ENCODE assay signal across 9 mouse cellular contexts in the genomic region with DNA sequence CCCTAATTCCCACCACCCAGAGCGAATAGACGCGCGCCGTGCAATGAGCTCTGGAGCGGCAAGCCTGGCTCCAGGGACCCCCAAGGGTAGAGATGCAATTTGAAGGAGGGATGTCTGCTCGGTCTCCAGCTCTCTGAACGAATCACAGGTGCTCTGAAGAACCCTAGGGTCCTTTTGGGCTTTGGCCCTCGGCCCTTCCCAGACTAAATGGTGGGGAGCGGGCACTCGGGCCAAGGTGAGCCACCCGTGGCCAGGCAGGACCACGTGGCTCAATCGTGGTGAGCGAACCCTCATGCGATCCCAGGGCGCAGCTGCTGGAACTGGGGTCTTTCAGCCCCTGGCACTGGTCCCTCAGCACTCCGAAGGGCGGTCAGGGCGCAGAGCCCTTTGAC. TPM values are rescaled to one million over a fixed set of nuclear protein-coding genes. Genes with fewer than 3 reads are reported as not detected.
DNase-seq lines count a peak whose midpoint lies in the region; ATAC-seq and TF ChIP-seq lines count a peak whose summit lies in the region.
"Had no signal": no experiment of that assay in that cellular context is flagged by ENCODE, and none has a peak within 500 bp of the region (broad histone marks: within the 10 kb centered on the region; RNA-seq: fewer than 3 reads in every experiment).

No protein-coding gene starts in this region.

- H3K36me3 ChIP-seq in liver, adult 2 months (ENCODE audit: control insufficient read depth, insufficient read depth, low read length), result no peaks in the 10 kb centered on the region
- no peaks in the 10 kb centered on the region for H3K36me3 ChIP-seq in forebrain, embryonic 12.5 days (replicated peaks)
- no peaks in the 10 kb centered on the region for H3K36me3 ChIP-seq in limb, embryonic 13.5 days

- no peak for TF ChIP-seq POLR2A in liver, adult 2 months (IDR thresholded peaks at IDR 0.05; ENCODE audit: extremely low read depth, insufficient read depth, low read length)
- no peak for TF ChIP-seq POLR2A in olfactory bulb, adult 2 months (IDR thresholded peaks at IDR 0.05; ENCODE audit: insufficient read depth, low read depth, low read length)

- H3K27ac ChIP-seq in liver, adult 2 months (replicated peaks; ENCODE audit: insufficient read depth, low read depth, low read length), result no peak overlapping the region
- H3K27ac ChIP-seq in forebrain, embryonic 12.5 days, result peak overlapping the region; percentile 96; the same call in 1 of the 2 replicates
- H3K27ac ChIP-seq in limb, embryonic 13.5 days, result peak overlapping the region; percentile 96
- H3K27ac ChIP-seq in olfactory bulb, adult 2 months (ENCODE audit: insufficient read depth, low read depth, low read length), result no peak overlapping the region

- DNase-seq in liver, adult 2 months (ENCODE audit: extremely low read depth, low read depth, low spot score), result no peak
- DNase-seq in liver, result no peak
- DNase-seq in layer of hippocampus, postnatal 36 days, result no peak
- DNase-seq in gastrocnemius, adult 8-10 months (ENCODE audit: low spot score in 2 of 2), result no peak
- no peak for DNase-seq in urinary bladder, postnatal 4 days (ENCODE audit: low spot score in 2 of 2)

- no peaks in the 10 kb centered on the region for H3K79me2 ChIP-seq in liver, adult 2 months (ENCODE audit: control insufficient read depth, insufficient read depth, low read length)

- 6% methylated on average over 20 of the region's 20 CpGs for WGBS in liver, adult 2 months
- whole genome bisulfite sequencing in forebrain, embryonic 12.5 days, result under 1% methylated on average over 20 of the region's 20 CpGs
- under 1% methylated on average over 20 of the region's 20 CpGs for WGBS in limb, embryonic 13.5 days
- under 1% methylated on average over 20 of the region's 20 CpGs for WGBS in olfactory bulb, adult 2 months

- ATAC-seq in forebrain, embryonic 12.5 days (ENCODE audit: low FRiP score), result no peak
- no peak for ATAC-seq in limb, embryonic 13.5 days (ENCODE audit: low FRiP score, low read depth)

- peak overlapping the region; percentile 40; the same call in 1 of the 2 replicates for H3K4me3 ChIP-seq in liver, adult 2 months (ENCODE audit: insufficient read depth, low read depth, low read length)
- H3K4me3 ChIP-seq in forebrain, embryonic 12.5 days (replicated peaks), result peak overlapping the region; percentile 69
- peak overlapping the region; percentile 75 for H3K4me3 ChIP-seq in limb, embryonic 13.5 days
- H3K4me3 ChIP-seq in olfactory bulb, adult 2 months (ENCODE audit: insufficient read depth, low read depth, low read length), result peak overlapping the region; percentile 51

- H3K4me2 ChIP-seq in forebrain, embryonic 12.5 days, result peak overlapping the region; percentile 96
- H3K4me2 ChIP-seq in limb, embryonic 13.5 days (replicated peaks), result peak overlapping the region; percentile 96

- peak overlapping the region; percentile 48; the same call in 1 of the 2 replicates for H3K9ac ChIP-seq in liver, adult 2 months (ENCODE audit: low read depth, low read length)
- H3K9ac ChIP-seq in forebrain, embryonic 12.5 days, result peak overlapping the region; percentile 44
- peak overlapping the region; percentile 72 for H3K9ac ChIP-seq in limb, embryonic 13.5 days

- no peak for TF ChIP-seq CTCF in liver, adult 2 months (IDR thresholded peaks at IDR 0.05; ENCODE audit: low read depth, low read length)
- TF ChIP-seq CTCF in olfactory bulb, adult 2 months (IDR thresholded peaks at IDR 0.05; ENCODE audit: insufficient read depth, low read depth, low read length), result no peak

- peaks cover 17% of the 10 kb centered on the region for H3K4me1 ChIP-seq in liver, adult 2 months (ENCODE audit: control insufficient read depth, insufficient read depth, low read length)
- H3K4me1 ChIP-seq in forebrain, embryonic 12.5 days, result peaks cover 50% of the 10 kb centered on the region
- peaks cover 35% of the 10 kb centered on the region for H3K4me1 ChIP-seq in limb, embryonic 13.5 days
- peaks cover 45% of the 10 kb centered on the region for H3K4me1 ChIP-seq in olfactory bulb, adult 2 months (ENCODE audit: control insufficient read depth, insufficient read depth, low read length)

- H3K9me3 ChIP-seq in forebrain, embryonic 12.5 days, result no peaks in the 10 kb centered on the region
- H3K9me3 ChIP-seq in limb, embryonic 13.5 days, result no peaks in the 10 kb centered on the region

- H3K27me3 ChIP-seq in liver, adult 2 months (ENCODE audit: control insufficient read depth, insufficient read depth, low read length), result no peaks in the 10 kb centered on the region
- H3K27me3 ChIP-seq in forebrain, embryonic 12.5 days, result peaks cover 32% of the 10 kb centered on the region
- no peaks in the 10 kb centered on the region for H3K27me3 ChIP-seq in limb, embryonic 13.5 days

RNA-seq across cellular contexts. Expression of gene Ccnd1, which starts 3.0 kb away (rescaled TPM):
- total RNA-seq in liver, adult 2 months (2014; rRNA removed), result 42.5 and 49.3 TPM in 2 replicates
- 36.4 and 55.0 TPM in 2 replicates for polyA plus RNA-seq in liver, adult 2 months (2012; rRNA removed)
- polyA plus RNA-seq in forebrain, embryonic 12.5 days (2016; fragmentation: Nextera tagmentation; extraction: Ambion mirVana), result 214 and 257 TPM in 2 replicates
- 167 and 169 TPM in 2 replicates for polyA plus RNA-seq in limb, embryonic 13.5 days (2015; fragmentation: Nextera tagmentation; extraction: Ambion mirVana)
- polyA plus RNA-seq in olfactory bulb, adult 2 months (2012; ENCODE audit: insufficient read depth, insufficient read length, low replicate concordance, missing spikeins), result not detected in 2 replicates
- total RNA-seq in layer of hippocampus, postnatal 36 days (2021), result 10 to 100 TPM; 50.8 to 53.9 TPM
- 1 to 10 TPM; 2.3 to 6.9 (median 4.0) TPM for total RNA-seq in gastrocnemius, adult 8-10 months (2022)

RNA-seq across cellular contexts. Expression of gene LTO1, which starts 27.8 kb away (rescaled TPM):
- total RNA-seq in liver, adult 2 months (2014; rRNA removed), result 8.9 and 10.6 TPM in 2 replicates
- polyA plus RNA-seq in liver, adult 2 months (2012; rRNA removed), result 10.1 and 11.2 TPM in 2 replicates
- polyA plus RNA-seq in forebrain, embryonic 12.5 days (2016; fragmentation: Nextera tagmentation; extraction: Ambion mirVana), result 32.6 and 34.0 TPM in 2 replicates
- 27.5 and 32.9 TPM in 2 replicates for polyA plus RNA-seq in limb, embryonic 13.5 days (2015; fragmentation: Nextera tagmentation; extraction: Ambion mirVana)
- polyA plus RNA-seq in olfactory bulb, adult 2 months (2012; ENCODE audit: insufficient read depth, insufficient read length, low replicate concordance, missing spikeins), result not detected in 2 replicates
- total RNA-seq in layer of hippocampus, postnatal 36 days (2021), result 10 to 100 TPM; 26.2 TPM
- 1 to 10 TPM; 7.8 to 8.9 (median 8.7) TPM for total RNA-seq in gastrocnemius, adult 8-10 months (2022)

RNA-seq across cellular contexts. Expression of gene Fgf15, which starts 46.4 kb away (rescaled TPM):
- not detected in 2 replicates for total RNA-seq in liver, adult 2 months (2014; rRNA removed)
- not detected in 2 replicates for polyA plus RNA-seq in liver, adult 2 months (2012; rRNA removed)
- polyA plus RNA-seq in forebrain, embryonic 12.5 days (2016; fragmentation: Nextera tagmentation; extraction: Ambion mirVana), result 69.9 and 94.0 TPM in 2 replicates
- polyA plus RNA-seq in limb, embryonic 13.5 days (2015; fragmentation: Nextera tagmentation; extraction: Ambion mirVana), result 0.22 and 0.31 TPM in 2 replicates
- not detected in 2 replicates for polyA plus RNA-seq in olfactory bulb, adult 2 months (2012; ENCODE audit: insufficient read depth, insufficient read length, low replicate concordance, missing spikeins)
- total RNA-seq in layer of hippocampus, postnatal 36 days (2021), result not detected
- not detected for total RNA-seq in gastrocnemius, adult 8-10 months (2022)
- total RNA-seq: adrenal gland, postnatal 36 days had no signal

Comparison
In these comparisons a context has a peak if more than half of its experiments do, and no peak if none do; other contexts are left out.
1. H3K27ac ChIP-seq: peak in forebrain, embryonic 12.5 days (single experiment) and limb, embryonic 13.5 days (single experiment); none in liver, adult 2 months (single experiment) and olfactory bulb, adult 2 months (single experiment).
2. RNA of gene Ccnd1, which starts 3.0 kb away (polyA plus RNA-seq): 214 to 257 TPM in forebrain, embryonic 12.5 days, 167 to 169 TPM in limb, embryonic 13.5 days and 36.4 to 55.0 TPM in liver, adult 2 months; not detected in olfactory bulb, adult 2 months; every median in the first group is over 10 times any median in the second.
3. RNA of gene LTO1, which starts 27.8 kb away (polyA plus RNA-seq): 27.5 to 32.9 TPM in limb, embryonic 13.5 days, 32.6 to 34.0 TPM in forebrain, embryonic 12.5 days and 10.1 to 11.2 TPM in liver, adult 2 months; not detected in olfactory bulb, adult 2 months; every median in the first group is over 10 times any median in the second.
4. RNA of gene Fgf15, which starts 46.4 kb away (polyA plus RNA-seq): 69.9 to 94.0 TPM in forebrain, embryonic 12.5 days; 0.22 to 0.31 TPM in limb, embryonic 13.5 days, not detected in liver, adult 2 months and not detected in olfactory bulb, adult 2 months; every median in the first group is over 10 times any median in the second.
5. Peak in every context shown above with its lines, with median percentiles within 50 percentile points of each other: H3K4me3 ChIP-seq and H3K9ac ChIP-seq.